Mouse (Mus musculus) yolk sac, embryonic 10.5 days (tissue): Measurements from ENCODE around the gene Mthfd1l.
"Not testable (repeated sequence)": the region's sequence is repeated elsewhere in the genome, so short reads cannot be mapped to it uniquely, and the experiment has no call there.

Source experiments
- DNase-seq: peaks from one replicate; pipeline ENCODE4 v3.0.0-alpha.2; 2017; ENCODE audit warnings: low spot score

The Mthfd1l gene

GRCm38 (mm10) chr10:4121197-4121596 lies 148.3 kb downstream of the Mthfd1l start:
- no peak for DNase-seq

- not testable (repeated sequence) for DNase-seq
Measured at GRCm38 (mm10) chr10:4123280-4123945, 150.5 kb downstream of the Mthfd1l start.

- no peak for DNase-seq
Measured at GRCm38 (mm10) chr10:4124148-4124547, 151.2 kb downstream of the Mthfd1l start.

GRCm38 (mm10) chr10:4125232-4125631 lies 152.3 kb downstream of the Mthfd1l start:
- DNase-seq, result no peak

- no peak for DNase-seq
Measured at GRCm38 (mm10) chr10:4126335-4127012, 153.6 kb downstream of the Mthfd1l start.

GRCm38 (mm10) chr10:4128411-4128810 lies 155.5 kb downstream of the Mthfd1l start:
- DNase-seq, result no peak

GRCm38 (mm10) chr10:4128915-4129314 lies 156.0 kb downstream of the Mthfd1l start:
- no peak for DNase-seq

GRCm38 (mm10) chr10:4129461-4129860 lies 156.5 kb downstream of the Mthfd1l start:
- DNase-seq, result no peak

GRCm38 (mm10) chr10:4130034-4130607 lies 157.2 kb downstream of the Mthfd1l start:
- no peak for DNase-seq

- DNase-seq, result peak; percentile 28
Measured at GRCm38 (mm10) chr10:4132735-4133134, 159.8 kb downstream of the Mthfd1l start.

GRCm38 (mm10) chr10:4135100-4135764 lies 162.3 kb downstream of the Mthfd1l start:
- DNase-seq, result no peak

GRCm38 (mm10) chr10:4139531-4139930 lies 166.6 kb downstream of the Mthfd1l start:
- no peak for DNase-seq

- no peak for DNase-seq
Measured at GRCm38 (mm10) chr10:4141689-4142088, 168.8 kb downstream of the Mthfd1l start.

GRCm38 (mm10) chr10:4142816-4143215 lies 169.9 kb downstream of the Mthfd1l start:
- no peak for DNase-seq

- no peak for DNase-seq
Measured at GRCm38 (mm10) chr10:4143381-4143780, 170.5 kb downstream of the Mthfd1l start.

- no peak for DNase-seq
Measured at GRCm38 (mm10) chr10:4145080-4145807, 172.3 kb downstream of the Mthfd1l start.

GRCm38 (mm10) chr10:4146947-4147346 lies 174.0 kb downstream of the Mthfd1l start:
- no peak for DNase-seq

GRCm38 (mm10) chr10:4151159-4151558 lies 178.2 kb downstream of the Mthfd1l start:
- no peak for DNase-seq

- DNase-seq, result no peak
Measured at GRCm38 (mm10) chr10:4151862-4152776, 179.2 kb downstream of the Mthfd1l start.

- no peak for DNase-seq
Measured at GRCm38 (mm10) chr10:4153031-4153430, 180.1 kb downstream of the Mthfd1l start.

- DNase-seq, result no peak
Measured at GRCm38 (mm10) chr10:4154035-4154434, 181.1 kb downstream of the Mthfd1l start.
